Mouse (Mus musculus) liver, embryonic 15.5 days (tissue): ENCODE data around the gene Entr1. TPM values are rescaled to one million over a fixed set of nuclear protein-coding genes. Genes with fewer than 3 reads are reported as not detected.

Experiments
- ATAC-seq: fragments of 200-750 bp; cut with Nextera tagmentation; 2 replicates; pipeline ENCODE4 v1.8.0; 2017; ENCODE audit warnings: moderate number of reproducible peaks, mild to moderate bottlenecking, moderate library complexity; ENCODE audit not compliant: insufficient read depth
- H3K27ac ChIP-seq: fragments of 300-500 bp; sonication (generic); replicated peaks from 2 replicates; pipeline ENCODE4 v1.5.1; 2015; ENCODE audit warnings: mild to moderate bottlenecking, inconsistent platforms
- H3K27me3 ChIP-seq: fragments of 300-500 bp; sonication (generic); 2 replicates; pipeline ENCODE4 v1.6.1; 2015; ENCODE audit warnings: mild to moderate bottlenecking, inconsistent platforms
- H3K36me3 ChIP-seq: fragments of 300-500 bp; sonication (generic); replicated peaks from 2 replicates; pipeline ENCODE4 v1.6.1; 2015; ENCODE audit warnings: moderate library complexity, mild to moderate bottlenecking, inconsistent platforms
- H3K4me1 ChIP-seq: fragments of 300-500 bp; sonication (generic); replicated peaks from 2 replicates; pipeline ENCODE4 v1.6.1; 2015; ENCODE audit warnings: inconsistent platforms
- H3K4me2 ChIP-seq: fragments of 300-500 bp; sonication (generic); 2 replicates; pipeline ENCODE4 v1.6.1; 2015; ENCODE audit warnings: moderate library complexity, mild to moderate bottlenecking, inconsistent platforms
- H3K4me3 ChIP-seq: fragments of 300-500 bp; sonication (generic); replicated peaks from 2 replicates; pipeline ENCODE4 v1.5.1; 2015; ENCODE audit warnings: mild to moderate bottlenecking, inconsistent platforms
- H3K9ac ChIP-seq: fragments of 300-500 bp; sonication (generic); 2 replicates; pipeline ENCODE4 v1.6.1; 2015; ENCODE audit warnings: moderate library complexity, mild to moderate bottlenecking, inconsistent platforms
- H3K9me3 ChIP-seq: fragments of 300-500 bp; sonication (generic); replicated peaks from 2 replicates; pipeline ENCODE4 v1.6.1; 2016; ENCODE audit warnings: inconsistent platforms
- WGBS: fragments of 180-500 bp; shearing (Covaris S2); methylation state at CpG from one replicate; pipeline ENCODE4 v1.1.7; 2015; ENCODE audit warnings: mixed read lengths; ENCODE audit not compliant: insufficient replicate concordance; 5-methylcytosine and 5-hydroxymethylcytosine counted together
- polyA plus RNA-seq: library from polyadenylated mRNA; unstranded; fragments of >200 nt; fragmentation: Nextera tagmentation; extraction: Ambion mirVana; gene quantifications from 2 replicates; pipeline ENCODE4 v1.2.1, GENCODE M21; 2015

Entr1 gene
- 38.2 and 42.8 TPM in 2 replicates for polyA plus RNA-seq

GRCm38 (mm10) chr2:26389154-26389690, at the start of gene Entr1, which contains the start of gene Pmpca:
Gene Entr1 (minus strand): TSS chr2:26389316.
Gene Pmpca (plus strand): TSS chr2:26389339.
- Histone ChIP-seq H3K27ac (peak within 1 kb of the TSS; percentile 83), H3K27me3 (no peaks in the 10 kb centered on the region), H3K9me3 (no peaks in the 10 kb centered on the region), H3K36me3 (peaks cover 72% of the 10 kb centered on the region), H3K4me1 (peaks cover 32% of the 10 kb centered on the region), H3K4me3 (peak within 1 kb of the TSS; percentile 95), H3K4me2 (peak within 1 kb of the TSS; percentile 91), H3K9ac (peak within 1 kb of the TSS; percentile 84)
- WGBS = under 1% methylated on average over 60 of the region's 60 CpGs
- ATAC-seq = peak; percentile 91

DNA sequence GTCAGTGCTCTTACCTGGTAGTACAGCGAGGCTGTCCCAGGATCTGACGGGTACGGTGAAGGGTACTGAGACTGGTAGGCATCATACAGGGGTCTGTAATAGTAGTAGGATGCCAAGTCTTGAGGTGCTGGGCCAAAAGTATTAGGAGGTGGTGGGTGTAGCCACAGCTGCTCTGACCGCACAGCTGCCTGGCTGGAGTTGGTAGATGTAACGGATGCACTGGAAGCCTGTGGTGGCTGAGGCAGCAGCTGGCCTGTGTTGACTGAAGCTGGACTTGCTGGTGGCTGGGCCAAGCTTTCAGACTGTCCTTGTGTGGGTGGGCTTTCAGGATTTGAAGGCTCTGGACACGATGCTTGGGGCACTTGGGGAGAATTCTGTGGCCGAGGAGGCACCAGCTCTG, 49.3 kb upstream of the Entr1 start:
- Histone ChIP-seq H3K4me2 (no peak overlapping the region), H3K9me3 (no peaks in the 10 kb centered on the region), H3K27me3 (no peaks in the 10 kb centered on the region), H3K9ac (no peak overlapping the region), H3K36me3 (peaks cover 70% of the 10 kb centered on the region), H3K27ac (no peak overlapping the region), H3K4me3 (no peak overlapping the region), H3K4me1 (peaks cover 47% of the 10 kb centered on the region)
- ATAC-seq = no peak
- 85% methylated on average over 7 of the region's 7 CpGs for WGBS

DNA sequence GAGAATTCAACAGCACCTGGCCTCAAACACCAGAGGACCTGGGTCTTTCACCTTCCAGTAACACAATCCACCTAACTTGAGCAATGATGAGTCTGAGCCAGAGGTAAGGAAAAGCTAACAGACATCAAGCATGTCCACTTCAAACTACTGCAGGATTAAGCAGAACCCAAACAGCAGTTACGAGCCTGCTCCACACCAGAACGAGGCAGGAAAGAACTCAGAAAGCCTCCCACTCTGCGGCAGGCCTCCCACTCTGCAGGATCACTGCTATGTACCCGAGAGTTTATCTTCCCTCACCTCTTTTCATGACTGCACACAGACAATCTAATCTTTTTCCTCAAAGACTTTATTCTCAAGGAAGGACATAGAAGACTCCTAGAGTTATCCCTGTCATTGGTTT, 48.1 kb upstream of the Entr1 start:
- H3K27me3 ChIP-seq = no peaks in the 10 kb centered on the region
- no peaks in the 10 kb centered on the region for H3K9me3 ChIP-seq
- H3K4me2 ChIP-seq = no peak overlapping the region
- H3K27ac ChIP-seq = no peak overlapping the region
- no peak overlapping the region for H3K9ac ChIP-seq
- H3K4me3 ChIP-seq = no peak overlapping the region
- ATAC-seq = no peak
- peaks cover 41% of the 10 kb centered on the region for H3K4me1 ChIP-seq
- H3K36me3 ChIP-seq = peaks cover 82% of the 10 kb centered on the region
- 66% methylated on average over 4 of the region's 4 CpGs for WGBS

DNA sequence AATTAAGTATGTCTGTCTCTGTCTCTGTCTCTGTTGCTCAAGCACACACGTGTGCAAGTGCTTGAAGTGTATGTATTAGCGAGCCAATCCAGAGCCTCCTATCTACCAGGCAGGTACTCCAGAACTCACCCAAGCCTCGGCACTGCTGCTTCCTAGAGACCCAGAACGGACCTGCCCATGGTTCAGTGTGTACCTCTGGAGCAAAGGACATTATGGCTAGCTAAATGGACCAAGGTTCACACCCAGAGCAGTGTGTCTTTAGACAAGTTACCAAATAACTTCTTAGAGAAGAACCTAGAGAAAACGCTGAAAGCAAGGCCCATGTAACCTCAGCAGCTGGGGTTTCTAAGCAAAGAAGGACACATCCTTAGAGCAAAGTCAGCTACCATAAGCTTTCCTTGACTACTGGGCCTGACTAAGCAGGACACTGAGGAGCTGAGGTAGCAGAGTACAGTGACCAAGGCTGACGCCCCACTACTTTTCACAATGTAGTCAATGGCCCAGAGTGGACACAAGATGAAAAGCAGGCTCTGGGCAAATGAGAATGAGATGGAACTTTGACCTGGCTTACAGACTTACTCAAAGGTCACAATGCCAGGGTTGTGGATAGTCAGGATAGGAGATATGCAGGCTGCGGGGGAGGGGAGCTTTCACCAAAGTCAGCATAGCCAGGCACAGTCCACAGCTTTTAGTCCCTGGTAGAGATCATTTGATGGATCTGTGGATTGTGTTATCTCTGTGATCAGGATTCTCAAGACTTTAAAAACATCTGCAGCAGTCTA, 45.9 kb upstream of the Entr1 start:
- Histone ChIP-seq H3K4me1 (peaks cover 41% of the 10 kb centered on the region), H3K9ac (no peak overlapping the region), H3K27ac (peak overlapping the region; percentile 58), H3K4me3 (no peak overlapping the region), H3K27me3 (no peaks in the 10 kb centered on the region), H3K4me2 (peak overlapping the region; percentile 21; the same call in 1 of the 2 replicates), H3K36me3 (peaks cover 83% of the 10 kb centered on the region), H3K9me3 (no peaks in the 10 kb centered on the region)
- ATAC-seq = peak; percentile 69
- 69% methylated on average over 7 of the region's 7 CpGs for WGBS

DNA sequence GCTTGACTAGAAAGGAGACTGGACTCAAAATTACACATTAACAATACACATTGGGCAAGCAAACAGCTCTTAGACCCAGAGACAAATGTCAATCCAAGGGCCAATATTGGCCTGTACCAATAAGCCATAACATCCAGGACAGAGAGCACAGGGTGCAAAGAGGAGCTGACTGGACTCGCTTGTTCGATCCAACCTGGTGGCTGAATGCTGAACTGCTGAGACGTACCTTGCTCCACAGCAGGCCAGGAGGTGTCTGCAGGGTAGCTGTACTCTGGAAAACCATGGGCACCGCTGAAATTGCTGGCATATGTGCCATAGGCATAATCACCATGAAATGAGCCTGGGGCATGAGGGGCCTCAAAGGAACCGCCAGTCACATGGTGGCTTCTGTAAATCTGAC, 40.7 kb upstream of the Entr1 start:
- ATAC-seq = no peak
- peaks cover 97% of the 10 kb centered on the region for H3K36me3 ChIP-seq
- no peak overlapping the region for H3K27ac ChIP-seq
- H3K4me1 ChIP-seq = peaks cover 8% of the 10 kb centered on the region; the same call in 1 of the 2 replicates
- H3K9me3 ChIP-seq = no peaks in the 10 kb centered on the region
- H3K4me3 ChIP-seq = no peak overlapping the region
- H3K4me2 ChIP-seq = no peak overlapping the region
- no peak overlapping the region for H3K9ac ChIP-seq
- H3K27me3 ChIP-seq = no peaks in the 10 kb centered on the region
- 73% methylated on average over 5 of the region's 5 CpGs for WGBS

DNA sequence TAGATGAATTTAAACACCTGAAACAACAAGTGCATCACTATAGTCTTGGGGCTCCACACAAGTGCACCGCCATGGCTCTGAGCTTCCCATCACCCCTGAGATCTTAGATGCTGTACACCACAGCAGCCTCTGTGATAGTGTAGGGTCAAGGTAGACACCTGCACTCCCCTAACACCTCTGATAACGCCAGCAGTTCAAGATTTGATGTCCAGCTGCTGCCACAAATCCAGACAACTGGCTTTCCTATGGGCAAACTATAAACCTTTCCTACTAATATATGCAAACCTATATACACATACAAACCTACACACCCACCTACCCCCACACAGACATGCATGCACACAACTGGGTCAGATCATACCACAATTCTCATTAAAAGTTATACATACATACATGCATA, 35.4 kb upstream of the Entr1 start:
- WGBS = 79% methylated on average over 2 of the region's 2 CpGs
- no peaks in the 10 kb centered on the region for H3K9me3 ChIP-seq
- H3K4me3 ChIP-seq = no peak overlapping the region
- no peaks in the 10 kb centered on the region for H3K27me3 ChIP-seq
- no peak overlapping the region for H3K27ac ChIP-seq
- no peak overlapping the region for H3K9ac ChIP-seq
- no peak overlapping the region for H3K4me2 ChIP-seq
- peaks cover 97% of the 10 kb centered on the region for H3K36me3 ChIP-seq
- no peak for ATAC-seq
- no peaks in the 10 kb centered on the region for H3K4me1 ChIP-seq

GRCm38 (mm10) chr2:26423086-26423485, 34.0 kb upstream of the Entr1 start:
- Histone ChIP-seq H3K36me3 (peaks cover 96% of the 10 kb centered on the region), H3K27me3 (no peaks in the 10 kb centered on the region)
- no peak for ATAC-seq

DNA sequence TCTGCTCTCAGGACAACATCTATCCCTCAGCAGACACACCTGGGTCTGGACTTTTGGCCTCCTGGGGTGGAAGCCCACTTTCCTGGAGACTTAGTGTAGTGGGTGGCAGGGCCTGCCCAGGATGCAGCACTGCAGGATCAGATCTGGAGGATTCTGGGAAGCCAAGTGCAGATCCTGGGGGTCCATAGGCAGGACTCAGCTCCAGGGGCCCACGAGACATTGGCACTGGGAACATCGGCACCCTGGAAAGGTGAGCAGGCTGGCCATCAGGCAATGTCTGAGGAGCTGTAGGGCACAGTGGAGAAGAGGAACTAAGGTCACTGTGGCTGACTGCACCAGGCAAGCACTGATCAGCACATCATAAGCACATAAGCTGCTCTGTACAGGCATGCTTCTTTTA, 32.9 kb upstream of the Entr1 start:
- Histone ChIP-seq H3K27ac (no peak overlapping the region), H3K4me3 (no peak overlapping the region), H3K9me3 (no peaks in the 10 kb centered on the region), H3K9ac (no peak overlapping the region), H3K27me3 (no peaks in the 10 kb centered on the region), H3K36me3 (peaks cover 93% of the 10 kb centered on the region), H3K4me1 (peaks cover 8% of the 10 kb centered on the region), H3K4me2 (no peak overlapping the region)
- ATAC-seq = no peak
- WGBS = 85% methylated on average over 2 of the region's 2 CpGs

More at GRCm38 (mm10) chr2:26423086-26423485, 34.0 kb upstream of the Entr1 start:
- no peaks in the 10 kb centered on the region for H3K4me1 ChIP-seq
- no peak overlapping the region for H3K4me3 ChIP-seq
- H3K9ac ChIP-seq = no peak overlapping the region
- H3K9me3 ChIP-seq = no peaks in the 10 kb centered on the region
- 59% methylated on average over 1 of the region's 1 CpGs for WGBS
- H3K27ac ChIP-seq = no peak overlapping the region
- no peak overlapping the region for H3K4me2 ChIP-seq

DNA sequence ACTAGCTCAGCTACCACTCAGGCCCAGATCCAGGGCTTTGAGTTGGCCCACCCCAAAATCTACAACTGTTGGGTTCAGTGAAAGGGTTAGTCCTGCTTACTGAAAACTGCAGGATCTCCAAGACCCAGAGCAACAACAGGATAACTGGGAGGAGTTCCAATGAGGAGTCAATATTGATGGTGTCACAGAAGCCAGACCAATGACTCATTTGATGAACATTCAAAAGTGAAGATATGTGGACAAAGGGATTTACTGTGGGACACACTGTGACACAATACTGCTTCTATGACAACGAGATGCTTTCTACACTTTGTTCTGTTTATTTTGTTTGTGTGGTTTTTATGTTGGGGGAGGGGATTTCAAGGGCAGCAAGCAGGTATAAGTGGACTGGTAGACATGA, 29.0 kb upstream of the Entr1 start:
- H3K36me3 ChIP-seq = peaks cover 91% of the 10 kb centered on the region
- no peak overlapping the region for H3K27ac ChIP-seq
- no peaks in the 10 kb centered on the region for H3K9me3 ChIP-seq
- H3K9ac ChIP-seq = no peak overlapping the region
- no peaks in the 10 kb centered on the region for H3K27me3 ChIP-seq
- no peak for ATAC-seq
- H3K4me2 ChIP-seq = no peak overlapping the region
- WGBS = 67% methylated on average over 1 of the region's 1 CpGs
- H3K4me1 ChIP-seq = peaks cover 14% of the 10 kb centered on the region
- no peak overlapping the region for H3K4me3 ChIP-seq

GRCm38 (mm10) chr2:26417066-26417465, 27.9 kb upstream of the Entr1 start:
- H3K27ac ChIP-seq = 0 out of 2 replicates have a peak overlapping the region, but pooled peaks have one; percentile 9
- H3K9ac ChIP-seq = no peak overlapping the region
- no peak overlapping the region for H3K4me2 ChIP-seq
- peak; percentile 49 for ATAC-seq
- peaks cover 14% of the 10 kb centered on the region for H3K4me1 ChIP-seq
- peaks cover 91% of the 10 kb centered on the region for H3K36me3 ChIP-seq
- no peaks in the 10 kb centered on the region for H3K27me3 ChIP-seq
- H3K4me3 ChIP-seq = no peak overlapping the region
- H3K9me3 ChIP-seq = no peaks in the 10 kb centered on the region

GRCm38 (mm10) chr2:26410931-26411411, 21.9 kb upstream of the Entr1 start:
- ATAC-seq = no peak
- Histone ChIP-seq H3K4me2 (no peak overlapping the region), H3K36me3 (peaks cover 59% of the 10 kb centered on the region), H3K9me3 (no peaks in the 10 kb centered on the region), H3K4me1 (peaks cover 37% of the 10 kb centered on the region), H3K4me3 (no peak overlapping the region), H3K9ac (no peak overlapping the region), H3K27ac (no peak overlapping the region), H3K27me3 (no peaks in the 10 kb centered on the region)
- 65% methylated on average over 4 of the region's 5 CpGs for WGBS
